Mouse (Mus musculus) megakaryocyte progenitor cell, adult 5-6 weeks (primary cell): Measurements from ENCODE around the gene Ddx52. TPM values are rescaled to one million over a fixed set of nuclear protein-coding genes. Genes with fewer than 3 reads are reported as not detected.

Experiments used
- total RNA-seq, 2 experiments: library from RNA; stranded (forward) in 1 of 2; stranded (reverse) in 1 of 2; fragments of 157-497, 149-512 nt in 1 of 2; fragments of 200-1000 nt in 1 of 2; gene quantifications; 2 replicates each; pipeline versions ENCODE4 v1.2.3 to v1.2.4; 2015 to 2017

Ddx52 gene
- total RNA-seq, 2 experiments from 2014 or later = 34.2 to 67.1 TPM

Other genes with a start within 250 kb of the Ddx52 start
- 3.0 and 6.0 TPM in 2 replicates for gene Wfdc17, start 238.1 kb upstream of the Ddx52 start, total RNA-seq (2015)
- 1.7 TPM in 1 of 2 replicates, not detected in the other for gene Wfdc17, start 238.1 kb upstream of the Ddx52 start, total RNA-seq (2017)
- gene Wfdc18, start 233.0 kb upstream of the Ddx52 start, total RNA-seq (2015) = not detected in 2 replicates
- not detected in 2 replicates for gene Wfdc18, start 233.0 kb upstream of the Ddx52 start, total RNA-seq (2017)
- gene Wfdc21, start 195.1 kb upstream of the Ddx52 start, total RNA-seq (2015) = 110 and 215 TPM in 2 replicates
- gene Wfdc21, start 195.1 kb upstream of the Ddx52 start, total RNA-seq (2017) = 88.5 and 189 TPM in 2 replicates
- gene Heatr6, start 188.4 kb upstream of the Ddx52 start, total RNA-seq (2015) = 15.6 and 17.5 TPM in 2 replicates
- gene Heatr6, start 188.4 kb upstream of the Ddx52 start, total RNA-seq (2017) = 13.7 and 16.2 TPM in 2 replicates
- not detected in 2 replicates for gene Hnf1b, start 92.0 kb upstream of the Ddx52 start, total RNA-seq (2015)
- gene Hnf1b, start 92.0 kb upstream of the Ddx52 start, total RNA-seq (2017) = not detected in 2 replicates
- gene Synrg, start 22.4 kb downstream of the Ddx52 start, total RNA-seq (2015) = 20.4 and 25.3 TPM in 2 replicates
- gene Synrg, start 22.4 kb downstream of the Ddx52 start, total RNA-seq (2017) = 13.2 and 14.6 TPM in 2 replicates
- not detected in 2 replicates for gene Dusp14, start 127.2 kb downstream of the Ddx52 start, total RNA-seq (2015)
- gene Dusp14, start 127.2 kb downstream of the Ddx52 start, total RNA-seq (2017) = not detected in 2 replicates
- gene Tada2a, start 187.5 kb downstream of the Ddx52 start, total RNA-seq (2015) = 23.8 and 24.0 TPM in 2 replicates
- gene Tada2a, start 187.5 kb downstream of the Ddx52 start, total RNA-seq (2017) = 15.7 and 19.4 TPM in 2 replicates
- gene Acaca, start 187.6 kb downstream of the Ddx52 start, total RNA-seq (2015) = 31.0 and 33.0 TPM in 2 replicates
- 32.8 and 35.5 TPM in 2 replicates for gene Acaca, start 187.6 kb downstream of the Ddx52 start, total RNA-seq (2017)
- gene Gm11437, start 225.4 kb downstream of the Ddx52 start, total RNA-seq (2015) = not detected in 2 replicates
- not detected in 2 replicates for gene Gm11437, start 225.4 kb downstream of the Ddx52 start, total RNA-seq (2017)